Mouse (Mus musculus): ENCODE measurements around the gene Psmc2. TPM values are rescaled to one million over a fixed set of nuclear protein-coding genes. Genes with fewer than 3 reads are reported as not detected.

Gene Psmc2
- total RNA-seq, 4 experiments from 2014 or later, result 99.3 to 117 (median 115) TPM

- DNase-seq (ENCODE audit: low spot score in 2 of 2), result no peak
Observed at GRCm38 (mm10) chr5:21803691-21804188, 18.7 kb downstream of the Psmc2 start.

GRCm38 (mm10) chr5:21804837-21805236 lies 19.8 kb downstream of the Psmc2 start:
- no peak for DNase-seq (ENCODE audit: low spot score in 2 of 2)

GRCm38 (mm10) chr5:21810924-21811323 lies 25.8 kb downstream of the Psmc2 start:
- no peak for DNase-seq (ENCODE audit: low spot score in 2 of 2)

- DNase-seq (ENCODE audit: low spot score in 2 of 2), result peak in 1 of 2 experiments; percentile 27
Observed at GRCm38 (mm10) chr5:21813994-21814393, 28.9 kb downstream of the Psmc2 start.

DNA sequence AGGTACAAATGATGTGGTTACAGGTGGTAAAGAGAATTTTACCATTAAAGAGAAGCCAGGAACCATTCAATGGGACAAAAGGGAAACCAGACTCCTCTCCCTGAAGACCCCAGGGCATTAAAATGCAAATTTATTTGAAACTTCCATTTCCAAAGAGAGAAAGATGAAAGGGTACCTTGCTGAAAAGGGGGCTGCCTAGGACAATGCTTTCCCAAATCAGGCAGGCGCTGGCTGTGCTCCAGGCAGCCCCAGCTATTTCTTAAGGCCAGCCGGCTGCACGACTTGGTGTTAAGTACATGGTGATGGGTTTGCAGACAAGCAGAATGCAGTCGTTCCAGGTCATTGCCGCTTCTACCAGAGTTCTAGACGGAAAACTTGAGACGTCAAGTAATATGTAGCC lies 41.3 kb downstream of the Psmc2 start:
- no peak for DNase-seq (ENCODE audit: low spot score in 2 of 2)

DNA sequence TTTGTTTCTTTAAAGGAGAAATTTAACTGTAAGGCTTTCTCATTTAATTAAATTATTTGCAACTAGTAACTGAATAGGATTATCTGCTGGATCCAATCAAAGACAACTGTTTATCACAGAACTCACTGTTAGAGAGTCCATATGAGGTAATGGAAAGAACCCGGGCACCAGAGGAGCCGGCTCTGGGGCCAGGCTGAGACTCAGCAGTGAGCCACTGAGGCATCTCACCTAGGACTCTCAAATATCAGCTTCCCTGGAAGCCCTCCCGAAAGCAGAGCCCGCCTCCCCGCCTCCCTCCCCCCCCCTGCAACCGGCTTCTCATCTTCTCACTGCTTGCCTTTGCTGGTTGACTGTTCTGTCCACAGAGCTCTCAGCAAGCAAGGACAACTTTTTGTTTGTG lies 42.6 kb downstream of the Psmc2 start:
- no peak for DNase-seq (ENCODE audit: low spot score in 2 of 2)

GRCm38 (mm10) chr5:21828855-21829254 lies 43.8 kb downstream of the Psmc2 start:
- DNase-seq (ENCODE audit: low spot score in 2 of 2), result peak; percentile 49 to 57

GRCm38 (mm10) chr5:21831761-21832160 lies 46.7 kb downstream of the Psmc2 start:
- DNase-seq (ENCODE audit: low spot score in 2 of 2), result no peak

DNA sequence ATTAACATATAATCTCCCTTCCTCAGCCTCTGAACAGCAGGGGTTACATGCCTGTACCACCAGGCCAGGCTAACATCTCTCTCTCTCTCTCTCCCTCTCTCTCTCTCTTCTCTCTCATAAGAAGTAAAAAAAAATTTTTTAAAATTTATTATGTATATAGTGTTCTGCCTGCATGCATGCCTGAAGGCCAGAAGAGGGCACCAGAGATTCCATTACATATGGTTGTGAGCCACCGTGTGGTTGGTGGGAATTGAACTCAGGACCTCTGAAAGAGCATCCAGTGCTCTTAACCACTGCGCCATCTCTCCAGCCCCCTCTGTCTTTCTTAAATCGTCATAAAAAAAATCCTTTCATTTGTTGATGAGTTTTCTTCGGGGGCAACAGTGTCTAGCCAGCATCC lies 59.6 kb downstream of the Psmc2 start:
- DNase-seq (ENCODE audit: low spot score in 2 of 2), result no peak

DNA sequence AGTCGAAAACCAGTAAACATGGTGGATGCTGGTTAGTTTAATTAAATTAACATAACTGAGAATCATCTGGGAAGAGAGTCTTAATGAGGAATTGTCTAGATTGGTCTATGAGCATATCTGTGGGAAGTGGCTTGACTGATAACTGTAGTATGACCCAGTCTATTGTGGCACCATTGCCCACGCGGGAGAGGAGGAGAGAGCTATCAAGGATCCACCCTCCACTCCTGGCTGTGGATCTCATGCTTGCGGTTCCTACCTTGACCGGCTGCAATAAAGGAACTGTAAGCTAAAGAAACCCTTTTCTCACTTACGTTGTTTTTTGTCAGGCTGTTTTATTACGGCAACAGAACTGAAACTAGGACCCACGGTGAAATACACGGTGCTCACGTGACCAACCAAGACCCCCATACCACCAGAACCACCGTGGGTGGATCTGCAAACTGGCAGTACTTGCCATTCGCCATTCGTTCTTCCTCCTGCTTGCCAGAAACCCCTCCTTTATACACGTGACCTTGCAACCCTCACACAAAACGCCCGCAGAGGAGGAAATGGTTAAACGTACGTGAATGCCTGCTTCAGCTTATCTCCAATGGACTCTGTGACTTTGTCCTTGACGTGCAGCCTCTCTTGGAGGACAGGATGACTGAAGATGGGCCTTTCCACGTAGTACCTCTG lies 61.7 kb downstream of the Psmc2 start:
- DNase-seq (ENCODE audit: low spot score in 2 of 2), result no peak

DNA sequence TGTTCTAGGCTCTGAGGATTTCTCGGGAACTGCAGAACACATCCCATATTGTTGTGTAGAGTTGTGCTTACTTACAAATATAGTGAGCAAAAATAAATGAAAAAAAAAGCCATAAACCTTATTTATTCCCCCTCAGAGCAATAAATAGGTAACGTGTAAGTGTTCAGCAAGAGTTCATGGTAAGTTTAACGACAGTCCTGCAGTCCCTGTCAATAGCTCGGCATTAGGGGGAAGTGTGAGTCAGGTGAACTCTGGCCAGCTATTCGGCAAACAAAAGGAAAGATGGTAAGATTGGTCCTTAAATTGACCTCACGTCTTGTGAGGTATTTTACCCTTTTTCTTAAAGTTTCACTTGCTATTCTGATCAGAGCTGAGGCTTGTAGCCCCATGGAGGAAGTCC lies 62.4 kb downstream of the Psmc2 start:
- no peak for DNase-seq (ENCODE audit: low spot score in 2 of 2)

- peak in 1 of 2 experiments; percentile 31 for DNase-seq (ENCODE audit: low spot score in 2 of 2)
Observed at GRCm38 (mm10) chr5:21851679-21852340, 66.7 kb downstream of the Psmc2 start.

Other genes with a start within 250 kb of the Psmc2 start
- gene Lrrc17, start 241.7 kb upstream of the Psmc2 start, total RNA-seq (2022), result under 1 TPM; 0.30 to 0.49 (median 0.40) TPM
- gene Fbxl13, start 139.6 kb upstream of the Psmc2 start, total RNA-seq (2022), result under 1 TPM in 3 of 4 experiments, not detected in 1; 0.19 to 0.52 (median 0.47) TPM
- gene Armc10, start 139.5 kb upstream of the Psmc2 start, total RNA-seq (2022), result 10 to 100 TPM; 18.8 to 21.6 (median 21.4) TPM
- gene Napepld, start 83.9 kb upstream of the Psmc2 start, total RNA-seq (2022), result 10 to 100 TPM; 21.7 to 28.2 (median 23.9) TPM
- gene Pmpcb, start 48.1 kb upstream of the Psmc2 start, total RNA-seq (2022), result 10 to 100 TPM; 69.8 to 85.6 (median 79.1) TPM
- 10 to 100 TPM; 31.6 to 37.6 (median 34.0) TPM for gene Dnajc2, start within 50 bp of the Psmc2 start, total RNA-seq (2022)
- gene Slc26a5, start 80.3 kb downstream of the Psmc2 start, total RNA-seq (2022), result under 1 TPM in 1 of 4 experiments, not detected in 3; 0.21 TPM

All from layer of hippocampus, adult 8-10 months (tissue).